8 mouse cellular contexts compared by ENCODE assay signal in the genomic region with DNA sequence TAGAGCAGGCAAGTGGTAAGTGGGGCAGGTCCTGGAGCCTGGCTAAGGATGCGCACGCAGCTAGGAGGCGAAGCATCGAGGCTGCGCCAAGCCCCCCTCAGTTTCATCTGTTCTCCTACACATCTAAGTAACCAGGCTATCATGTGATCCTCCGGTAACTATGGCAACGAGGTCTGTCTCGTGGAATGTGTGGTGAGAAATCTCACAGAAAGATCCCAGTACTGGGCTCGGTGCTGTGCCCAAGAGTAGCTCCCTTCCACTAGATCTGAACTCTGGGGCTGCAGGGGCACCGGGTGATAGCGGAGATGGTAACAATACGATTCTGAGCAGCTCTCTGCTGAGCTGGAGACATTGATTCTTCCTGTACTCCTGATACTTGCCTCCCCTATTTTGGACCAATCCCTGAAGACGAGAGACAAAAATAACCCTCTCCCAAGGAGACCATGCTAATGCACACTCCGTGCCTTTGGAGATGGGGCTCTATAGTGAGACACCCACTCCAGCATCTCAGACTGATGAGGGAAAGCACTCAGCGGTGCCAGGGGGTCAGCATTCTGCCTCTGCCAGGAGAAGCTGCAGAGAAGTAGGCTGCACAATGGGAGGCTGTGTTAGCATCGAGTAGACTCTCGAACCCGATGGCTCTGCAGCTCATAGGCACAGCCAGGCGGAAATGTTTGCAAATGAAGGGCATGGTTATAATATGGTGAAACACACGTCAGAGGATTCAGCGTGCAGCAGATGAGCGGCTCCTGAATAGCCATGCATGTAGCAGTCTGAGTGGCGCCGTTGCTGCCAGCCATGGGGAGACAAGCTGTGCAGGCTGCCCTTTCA. TPM values are rescaled to one million over a fixed set of nuclear protein-coding genes. Genes with fewer than 3 reads are reported as not detected.
DNase-seq lines count a peak whose midpoint lies in the region; ATAC-seq and TF ChIP-seq lines count a peak whose summit lies in the region.

No protein-coding gene starts in this region.

- TF ChIP-seq POLR2A in lung, adult 2 months (IDR thresholded peaks at IDR 0.05; ENCODE audit: borderline replicate concordance, extremely low read depth, low read depth, low read length) = no peak

- 30% methylated on average over 24 of the region's 24 CpGs for WGBS in lung, embryonic 16.5 days
- WGBS in lung, adult 2 months = 33% methylated on average over 24 of the region's 24 CpGs
- WGBS in neural tube, embryonic 14.5 days = 10% methylated on average over 24 of the region's 24 CpGs

- no peak for DNase-seq in lung, adult 2 months
- peak; percentile 84 to 87 for DNase-seq in cerebellum, postnatal 25 days
- DNase-seq in frontal cortex, postnatal 25 days (ENCODE audit: low spot score in 2 of 2) = peak; percentile 68 to 76
- peak; percentile 94 for DNase-seq in left cerebral cortex, adult 9 months (ENCODE audit: low spot score in 2 of 2)
- DNase-seq in urinary bladder, postnatal 10 days (ENCODE audit: low spot score) = no peak
- no peak for DNase-seq in gastrocnemius, postnatal 36 days

- no peaks in the 10 kb centered on the region for H3K27me3 ChIP-seq in lung, embryonic 16.5 days (ENCODE audit: control insufficient read depth, insufficient read depth, low read depth, low read length)
- no peaks in the 10 kb centered on the region for H3K27me3 ChIP-seq in neural tube, embryonic 14.5 days (ENCODE audit: control insufficient read depth, insufficient read depth, low read length)

- H3K4me3 ChIP-seq in lung, embryonic 16.5 days (ENCODE audit: low read length) = no peak overlapping the region
- H3K4me3 ChIP-seq in lung, adult 2 months (replicated peaks; ENCODE audit: extremely low read depth, low read depth, low read length) = no peak overlapping the region
- H3K4me3 ChIP-seq in neural tube, embryonic 14.5 days (ENCODE audit: low read depth, low read length) = peak overlapping the region; percentile 20

- intact Hi-C loops in gastrocnemius, postnatal 36 days (cut with DNase I) = loop anchor here (5.0 kb wide), 1 partner anchor 1010 kb away; no protein-coding TSS in a partner anchor

- TF ChIP-seq CTCF in lung, adult 2 months (IDR thresholded peaks at IDR 0.05; ENCODE audit: insufficient read depth, low read length) = no peak

- H3K4me1 ChIP-seq in lung, embryonic 16.5 days (replicated peaks; ENCODE audit: control insufficient read depth, insufficient read depth, low read length) = no peaks in the 10 kb centered on the region; the same call in 1 of the 2 replicates
- no peaks in the 10 kb centered on the region; the same call in 1 of the 2 replicates for H3K4me1 ChIP-seq in lung, adult 2 months (ENCODE audit: control insufficient read depth, insufficient read depth, low read length)
- peaks cover 20% of the 10 kb centered on the region for H3K4me1 ChIP-seq in neural tube, embryonic 14.5 days (ENCODE audit: control insufficient read depth, insufficient read depth, low read length)

- peak overlapping the region; percentile 13 for H3K4me2 ChIP-seq in lung, embryonic 16.5 days (ENCODE audit: low read depth, low read length)
- peak overlapping the region; percentile 56 for H3K4me2 ChIP-seq in neural tube, embryonic 14.5 days (ENCODE audit: low read depth, low read length)

- no peak overlapping the region for H3K9ac ChIP-seq in lung, embryonic 16.5 days (ENCODE audit: low read length)
- peak overlapping the region; percentile 41 for H3K9ac ChIP-seq in neural tube, embryonic 14.5 days (replicated peaks; ENCODE audit: low read depth, low read length)

- peak; percentile 54 for ATAC-seq in lung, embryonic 16.5 days (ENCODE audit: low read depth)
- ATAC-seq in neural tube, embryonic 14.5 days (ENCODE audit: low read depth) = peak; percentile 92

- H3K36me3 ChIP-seq in lung, embryonic 16.5 days (ENCODE audit: control insufficient read depth, insufficient read depth, low read length) = no peaks in the 10 kb centered on the region
- H3K36me3 ChIP-seq in neural tube, embryonic 14.5 days (ENCODE audit: control insufficient read depth, insufficient read depth, low read length) = no peaks in the 10 kb centered on the region

- no peak overlapping the region for H3K27ac ChIP-seq in lung, embryonic 16.5 days (ENCODE audit: low read length)
- H3K27ac ChIP-seq in neural tube, embryonic 14.5 days (ENCODE audit: low read depth, low read length) = peak overlapping the region; percentile 96

- H3K9me3 ChIP-seq in lung, embryonic 16.5 days (ENCODE audit: control insufficient read depth, low read length) = no peaks in the 10 kb centered on the region
- no peaks in the 10 kb centered on the region for H3K9me3 ChIP-seq in neural tube, embryonic 14.5 days (ENCODE audit: control insufficient read depth, low read length)

RNA-seq across cellular contexts. Expression of gene Zfp706, which starts 40.0 kb away (rescaled TPM):
- polyA plus RNA-seq in lung, embryonic 16.5 days (2015; fragmentation: Nextera tagmentation; extraction: Ambion mirVana) = 415 and 452 TPM in 2 replicates
- 25.4 and 27.1 TPM in 2 replicates for polyA plus RNA-seq in lung, adult 2 months (2012; rRNA removed)
- 437 and 463 TPM in 2 replicates for polyA plus RNA-seq in neural tube, embryonic 14.5 days (2014; fragmentation: Nextera tagmentation; extraction: Ambion mirVana)
- 100 to 1,000 TPM; 100 to 105 TPM for total RNA-seq in gastrocnemius, postnatal 36 days (2021)

Comparison
In these comparisons a context has a peak if more than half of its experiments do, and no peak if none do; other contexts are left out.
1. RNA of gene Zfp706, which starts 40.0 kb away (polyA plus RNA-seq): 437 to 463 TPM in neural tube, embryonic 14.5 days and 415 to 452 TPM in lung, embryonic 16.5 days; 25.4 to 27.1 TPM in lung, adult 2 months; every median in the first group is over 10 times any median in the second.
2. DNase-seq: peak in cerebellum, postnatal 25 days (2 of 2), frontal cortex, postnatal 25 days (2 of 2) and left cerebral cortex, adult 9 months (2 of 2); none in lung, adult 2 months (single experiment), urinary bladder, postnatal 10 days (single experiment) and gastrocnemius, postnatal 36 days (0 of 2).